Mouse (Mus musculus) ovary, adult 18-20 months (tissue): ENCODE data around the gene Pvalb.

Experiments
- DNase-seq: peaks from one replicate; pipeline ENCODE4 v3.0.0; 2022; ENCODE audit warnings: low spot score, mixed read lengths

The Pvalb gene

GRCm38 (mm10) chr15:78158335-78158734, 47.9 kb downstream of the Pvalb start:
- no peak for DNase-seq

- no peak for DNase-seq
Measured at GRCm38 (mm10) chr15:78157824-78158223, 48.4 kb downstream of the Pvalb start.

- DNase-seq = no peak
Measured at GRCm38 (mm10) chr15:78157330-78157729, 48.9 kb downstream of the Pvalb start.

DNA sequence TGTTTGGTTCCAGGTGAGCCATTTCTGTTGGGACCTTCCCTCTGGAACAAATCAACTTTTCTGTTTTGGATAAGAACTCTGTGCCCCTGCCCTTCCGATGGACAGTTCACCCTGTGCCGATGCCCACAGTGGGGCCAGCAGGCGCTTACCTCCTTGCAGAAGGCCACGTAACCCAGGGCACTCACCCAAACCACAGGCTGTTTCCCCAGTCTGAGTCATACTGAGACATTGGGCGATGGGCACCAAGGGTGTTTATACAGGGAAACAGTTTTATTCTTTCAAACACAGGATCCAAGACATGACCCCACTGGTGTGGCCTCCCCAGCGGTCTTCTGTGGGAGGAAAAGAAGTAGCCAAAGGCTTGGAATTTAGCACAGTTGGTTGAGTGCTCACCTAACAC, 50.8 kb downstream of the Pvalb start:
- DNase-seq = no peak

DNA sequence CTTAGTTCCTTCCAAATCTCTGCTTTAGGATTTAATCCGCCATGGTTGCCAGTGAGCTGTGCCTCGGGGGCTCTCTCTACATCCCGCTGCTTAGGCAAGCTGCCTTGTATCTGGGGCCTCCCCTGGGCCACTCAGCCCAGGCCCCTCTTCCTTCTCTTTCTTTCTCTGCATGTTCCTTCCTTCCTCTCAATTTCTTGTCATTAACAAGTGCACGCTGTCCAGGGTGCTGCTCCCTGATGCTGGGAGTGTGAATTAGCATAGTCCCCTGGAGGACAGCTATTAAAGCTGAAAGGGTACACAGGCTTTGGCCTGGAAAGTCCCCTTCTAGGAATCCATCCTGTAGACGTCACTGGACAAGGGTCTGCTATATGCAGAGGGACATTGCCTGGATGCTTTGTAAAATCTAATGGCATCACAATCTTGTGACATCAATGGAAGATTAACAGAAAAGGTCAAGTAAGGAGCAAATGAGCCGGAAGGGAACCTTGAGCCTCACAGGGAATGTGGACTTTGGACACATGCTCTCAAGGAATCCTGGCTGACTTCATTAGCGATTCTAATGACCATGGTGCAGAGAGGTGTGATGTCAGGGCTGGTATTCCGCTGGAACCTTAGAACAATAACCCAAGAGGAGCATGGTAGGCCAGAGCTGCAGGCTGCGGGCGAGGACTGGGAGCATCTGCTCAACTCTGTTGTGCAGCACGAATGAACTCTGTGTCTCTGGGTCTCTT, 53.0 kb downstream of the Pvalb start:
- no peak for DNase-seq

- DNase-seq = no peak
Measured at GRCm38 (mm10) chr15:78148565-78148964, 57.6 kb downstream of the Pvalb start.
